Mouse (Mus musculus): ENCODE measurements around the gene Itga4. TPM values are rescaled to one million over a fixed set of nuclear protein-coding genes. Genes with fewer than 3 reads are reported as not detected.

Gene Itga4
- total and polyA plus RNA-seq, 3 experiments = 22.7 to 97.5 (median 48.9) TPM

DNA sequence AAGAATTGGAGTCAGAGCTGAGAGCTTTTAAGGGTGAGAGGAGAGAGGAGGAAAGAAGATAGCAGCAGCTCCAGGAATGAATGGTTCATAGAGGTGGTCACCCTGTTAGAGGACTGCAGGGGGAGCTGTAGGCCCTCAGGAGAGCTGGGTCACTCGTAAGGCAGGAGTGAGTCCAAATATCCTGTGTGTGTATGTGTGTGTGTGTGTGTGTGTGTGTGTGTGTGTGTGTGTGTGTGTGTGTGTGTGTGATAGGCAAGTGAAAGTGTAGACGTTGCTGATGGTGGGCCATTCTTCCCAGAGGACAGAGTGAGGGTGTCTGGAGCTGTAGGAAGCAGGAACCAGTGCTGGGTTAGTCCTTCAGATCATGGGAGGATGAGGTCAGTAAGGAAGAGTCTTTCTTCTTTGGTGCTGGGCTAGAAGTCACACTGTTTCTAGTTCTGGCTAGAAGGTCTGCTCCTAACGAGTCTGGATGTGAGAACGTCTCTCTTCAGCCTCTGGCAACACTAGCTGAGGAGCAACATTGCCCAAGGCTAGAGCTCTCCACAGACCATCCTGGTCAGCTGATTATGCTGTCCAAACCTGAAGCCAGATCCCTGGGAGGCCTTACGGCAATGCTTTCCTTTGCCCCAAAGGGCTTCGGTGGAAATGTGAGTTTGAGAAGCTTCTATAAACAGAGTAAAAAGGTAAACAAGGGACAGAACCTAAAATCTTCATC is 117.4 kb downstream of the Itga4 start (continued):
- TF ChIP-seq MXI1 (IDR thresholded peaks at IDR 0.05; ENCODE audit: low read depth, low read length) (no peak), POLR2AphosphoS5 (IDR thresholded peaks at IDR 0.05; ENCODE audit: borderline replicate concordance, low read depth, low read length) (no peak), ZKSCAN1 (IDR thresholded peaks at IDR 0.05; ENCODE audit: low read depth, low read length) (no peak), UBTF (IDR thresholded peaks at IDR 0.05; ENCODE audit: borderline replicate concordance, insufficient read depth, low read depth, low read length) (no peak), NRF1 (IDR thresholded peaks at IDR 0.05; ENCODE audit: insufficient read depth, low read depth, low read length, poor library complexity, severe bottlenecking) (no peak), CTCF (IDR thresholded peaks at IDR 0.05 in 2 of 3, conservative IDR thresholded peaks at IDR 0.05 in 1 of 3; ENCODE audit: control insufficient read depth in 1 of 3, insufficient read depth in 1 of 3, low read depth in 2 of 3, low read length in 3 of 3, poor library complexity in 1 of 3, severe bottlenecking in 1 of 3) (peak; percentile 52 to 79 (median 74); a peak in 5 of 6 replicates), USF2 (IDR thresholded peaks at IDR 0.05; ENCODE audit: borderline replicate concordance in 1 of 2, insufficient read depth in 1 of 2, low read depth in 1 of 2, low read length in 2 of 2) (no peak), E2F4 (IDR thresholded peaks at IDR 0.05; ENCODE audit: borderline replicate concordance, low read depth, low read length) (no peak)

DNA sequence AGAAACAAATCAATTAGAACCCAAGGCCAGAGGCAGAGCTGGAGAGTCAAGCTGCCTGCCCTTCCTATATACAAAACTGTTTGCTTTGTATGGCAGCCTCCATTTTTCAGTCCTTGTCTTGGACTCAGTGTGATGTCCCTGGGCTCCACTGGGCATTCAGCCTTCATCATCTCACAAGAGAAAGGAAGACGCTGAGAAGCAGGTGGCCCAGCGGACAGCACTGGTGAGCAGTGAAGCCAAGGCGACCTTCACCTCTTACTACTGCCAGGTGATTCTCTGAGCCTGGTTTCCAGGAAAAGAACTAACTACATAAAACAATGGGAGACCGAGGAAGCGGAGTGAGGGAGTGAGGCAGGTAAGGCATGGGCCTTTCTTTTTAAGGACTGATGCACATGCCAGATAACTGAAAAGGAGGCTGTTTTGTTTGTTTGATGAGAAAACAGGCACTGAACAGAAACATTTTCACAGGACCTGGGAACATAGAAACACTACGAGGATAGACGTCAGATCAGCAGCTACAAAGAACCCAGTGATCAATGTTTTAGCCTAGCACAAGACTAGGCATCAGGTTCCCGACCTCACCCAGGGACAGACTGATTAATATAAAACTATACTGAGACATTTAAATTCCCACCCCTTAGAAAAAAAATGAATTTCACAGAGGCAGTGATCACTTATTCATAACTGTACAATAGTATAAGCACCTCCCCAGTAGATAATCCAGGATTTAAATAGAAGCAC is 123.3 kb downstream of the Itga4 start:
- DNase-seq (ENCODE audit: low read depth, low spot score) = no peak
- H3K4me3 ChIP-seq (ENCODE audit: control insufficient read depth in 1 of 2, insufficient read depth in 1 of 2, low read depth in 2 of 2, low read length in 2 of 2) = no peak overlapping the region
- peaks cover 16 to 25% of the 10 kb centered on the region in 2 experiments for H3K27me3 ChIP-seq (ENCODE audit: control insufficient read depth in 1 of 2, insufficient read depth in 2 of 2, low read length in 2 of 2)
- no peaks in the 10 kb centered on the region for H3K9me3 ChIP-seq (replicated peaks; ENCODE audit: insufficient read depth, low read length)
- no peaks in the 10 kb centered on the region for H3K4me1 ChIP-seq (ENCODE audit: control insufficient read depth in 1 of 2, insufficient read depth in 2 of 2, low read length in 2 of 2)
- no peaks in the 10 kb centered on the region for H3K36me3 ChIP-seq (ENCODE audit: control insufficient read depth in 1 of 2, insufficient read depth in 2 of 2, low read length in 2 of 2)
- no peak overlapping the region for H3K9ac ChIP-seq (ENCODE audit: control insufficient read depth, low read depth, low read length, poor library complexity, severe bottlenecking)
- no peak overlapping the region for H3K27ac ChIP-seq (ENCODE audit: control insufficient read depth, low read depth, low read length)
- TF ChIP-seq CHD1 (IDR thresholded peaks at IDR 0.05; ENCODE audit: low read depth, low read length) (no peak), MYC (IDR thresholded peaks at IDR 0.05; ENCODE audit: low read depth, low read length) (no peak), MYB (IDR thresholded peaks at IDR 0.05; ENCODE audit: low read depth, low read length) (no peak), GATA1 (IDR thresholded peaks at IDR 0.05; ENCODE audit: low read depth, low read length) (no peak), USF1 (IDR thresholded peaks at IDR 0.05; ENCODE audit: low read depth, low read length) (no peak), GABPA (IDR thresholded peaks at IDR 0.05; ENCODE audit: low read depth, low read length) (no peak), JUND (IDR thresholded peaks at IDR 0.05; ENCODE audit: low read depth, low read length) (no peak), USF2 (IDR thresholded peaks at IDR 0.05; ENCODE audit: borderline replicate concordance in 1 of 2, insufficient read depth in 1 of 2, low read depth in 1 of 2, low read length in 2 of 2) (no peak), ZMIZ1 (IDR thresholded peaks at IDR 0.05; ENCODE audit: low read depth, low read length) (no peak), ETS1 (IDR thresholded peaks at IDR 0.05; ENCODE audit: low read depth, low read length) (no peak), POLR2AphosphoS5 (IDR thresholded peaks at IDR 0.05; ENCODE audit: borderline replicate concordance, low read depth, low read length) (no peak), MEF2A (IDR thresholded peaks at IDR 0.05; ENCODE audit: extremely low read depth, insufficient replicate concordance, low read depth, low read length, poor library complexity, severe bottlenecking) (no peak), SMC3 (IDR thresholded peaks at IDR 0.05; ENCODE audit: low read depth, low read length) (no peak), MAZ (IDR thresholded peaks at IDR 0.05; ENCODE audit: low read depth, low read length) (no peak), E2F4 (IDR thresholded peaks at IDR 0.05; ENCODE audit: borderline replicate concordance, low read depth, low read length) (no peak)
- H3K79me2 ChIP-seq (ENCODE audit: control insufficient read depth, insufficient read depth, low read length, poor library complexity) = no peaks in the 10 kb centered on the region

Data from MEL (cell line).